Mouse (Mus musculus) C2C12 (cell line): ENCODE measurements around the gene Pla2g3. TPM values are rescaled to one million over a fixed set of nuclear protein-coding genes. Genes with fewer than 3 reads are reported as not detected.

Experiments used
- H3K27me3 ChIP-seq: one replicate; pipeline ENCODE4 v1.6.1; 2011; ENCODE audit not compliant: control insufficient read depth, insufficient read depth, insufficient read length
- H3K36me3 ChIP-seq: one replicate; pipeline ENCODE4 v1.6.1; 2011; ENCODE audit not compliant: control insufficient read depth, insufficient read depth
- H3K4me3 ChIP-seq: one replicate; pipeline ENCODE4 v1.5.1; 2011; ENCODE audit warnings: mild to moderate bottlenecking, control low read depth; ENCODE audit not compliant: poor library complexity, insufficient read depth, severe bottlenecking
- H3K79me2 ChIP-seq: one replicate; pipeline ENCODE4 v1.6.1; 2011; ENCODE audit not compliant: control insufficient read depth, insufficient read depth
- H3K79me3 ChIP-seq: one replicate; pipeline ENCODE4 v1.6.1; 2011; ENCODE audit warnings: low read depth, control low read depth
- H3ac ChIP-seq: one replicate; pipeline ENCODE3; 2011; ENCODE audit warnings: low read depth; ENCODE audit not compliant: control insufficient read depth, insufficient read length
- CEBPB ChIP-seq: IDR thresholded peaks from one replicate; pipeline ENCODE4 v1.6.1; 2011; ENCODE audit warnings: low read depth, mild to moderate bottlenecking, control low read depth, moderate library complexity
- CTCF ChIP-seq: IDR thresholded peaks from one replicate; pipeline ENCODE4 v1.5.1; 2011; ENCODE audit not compliant: control insufficient read depth, insufficient read depth, insufficient read length
- FOSL1 ChIP-seq: IDR thresholded peaks from one replicate; pipeline ENCODE4 v1.8.0; 2011; ENCODE audit warnings: mild to moderate bottlenecking, low read length; ENCODE audit not compliant: poor library complexity, insufficient read depth, severe bottlenecking
- MAX ChIP-seq: IDR thresholded peaks from one replicate; pipeline ENCODE4 v1.6.1; 2011; ENCODE audit warnings: mild to moderate bottlenecking, control low read depth
- MYOD1 ChIP-seq: IDR thresholded peaks from one replicate; pipeline ENCODE4 v1.6.1; 2011; ENCODE audit warnings: low read depth; ENCODE audit not compliant: control insufficient read depth, insufficient read length
- MYOG ChIP-seq: IDR thresholded peaks from one replicate; pipeline ENCODE4 v1.6.1; 2011; ENCODE audit not compliant: control insufficient read depth, insufficient read length; ENCODE audit errors: extremely low read depth
- USF1 ChIP-seq: IDR thresholded peaks from one replicate; pipeline ENCODE4 v1.6.1; 2011; ENCODE audit warnings: low read depth, mild to moderate bottlenecking, control low read depth, moderate library complexity
- polyA plus RNA-seq: library from polyadenylated mRNA; unstranded; fragments of >200 nt; fragmentation: generic; extraction: Trizol; gene quantifications from one replicate; pipeline ENCODE4 v1.2.1, GENCODE M21; 2012; ENCODE audit warnings: missing spikeins

The Pla2g3 gene
- polyA plus RNA-seq, 1 experiment, result 0.21 TPM

GRCm38 (mm10) chr11:3483980-3484642 is 4.0 kb upstream of the Pla2g3 start:
- Histone ChIP-seq H3K79me2 (no peaks in the 10 kb centered on the region), H3K36me3 (no peaks in the 10 kb centered on the region), H3ac (no peak overlapping the region), H3K79me3 (no peaks in the 10 kb centered on the region), H3K27me3 (no peaks in the 10 kb centered on the region), H3K4me3 (no peak overlapping the region)
- TF ChIP-seq MYOG, result no peak
- no peak for TF ChIP-seq FOSL1
- TF ChIP-seq CEBPB, result no peak

GRCm38 (mm10) chr11:3486349-3486748 is 1.7 kb upstream of the Pla2g3 start:
- Histone ChIP-seq H3K27me3 (no peaks in the 10 kb centered on the region), H3ac (no peak overlapping the region), H3K79me3 (no peaks in the 10 kb centered on the region), H3K36me3 (no peaks in the 10 kb centered on the region), H3K79me2 (no peaks in the 10 kb centered on the region), H3K4me3 (no peak overlapping the region)
- TF ChIP-seq FOSL1 (no peak), MYOD1 (no peak), CEBPB (no peak), MAX (no peak), CTCF (no peak), MYOG (no peak), USF1 (no peak)

- TF ChIP-seq USF1, result no peak
- no peak for TF ChIP-seq MAX
- TF ChIP-seq CTCF, result no peak
- no peak for TF ChIP-seq MYOG
- no peak for TF ChIP-seq CEBPB
- no peak for TF ChIP-seq MYOD1
- TF ChIP-seq FOSL1, result no peak
- H3K79me3 ChIP-seq, result no peaks in the 10 kb centered on the region
- no peak overlapping the region for H3ac ChIP-seq
Observed at GRCm38 (mm10) chr11:3489036-3489435, 952 bp downstream of the Pla2g3 start.

GRCm38 (mm10) chr11:3492748-3493147 is 4.7 kb downstream of the Pla2g3 start:
- Histone ChIP-seq H3K27me3 (peaks cover 4% of the 10 kb centered on the region), H3K79me3 (no peaks in the 10 kb centered on the region), H3ac (no peak overlapping the region), H3K4me3 (no peak overlapping the region), H3K36me3 (no peaks in the 10 kb centered on the region), H3K79me2 (no peaks in the 10 kb centered on the region)
- no peak for TF ChIP-seq MYOD1
- TF ChIP-seq CEBPB, result no peak
- no peak for TF ChIP-seq USF1
- TF ChIP-seq MYOG, result no peak
- no peak for TF ChIP-seq CTCF
- no peak for TF ChIP-seq MAX
- TF ChIP-seq FOSL1, result no peak

More at GRCm38 (mm10) chr11:3489036-3489435, 952 bp downstream of the Pla2g3 start:
- H3K79me2 ChIP-seq, result no peaks in the 10 kb centered on the region
- H3K4me3 ChIP-seq, result no peak overlapping the region
- peaks cover 4% of the 10 kb centered on the region for H3K27me3 ChIP-seq
- H3K36me3 ChIP-seq, result no peaks in the 10 kb centered on the region

GRCm38 (mm10) chr11:3494857-3495256 is 6.8 kb downstream of the Pla2g3 start:
- Histone ChIP-seq H3K36me3 (no peaks in the 10 kb centered on the region), H3K27me3 (peaks cover 4% of the 10 kb centered on the region), H3ac (no peak overlapping the region), H3K79me2 (no peaks in the 10 kb centered on the region), H3K4me3 (no peak overlapping the region), H3K79me3 (no peaks in the 10 kb centered on the region)
- TF ChIP-seq USF1 (no peak), MYOD1 (no peak), FOSL1 (no peak), CTCF (no peak), MAX (no peak), MYOG (no peak), CEBPB (no peak)

GRCm38 (mm10) chr11:3495496-3495895 is 7.4 kb downstream of the Pla2g3 start:
- Histone ChIP-seq H3ac (no peak overlapping the region), H3K27me3 (peaks cover 4% of the 10 kb centered on the region), H3K79me2 (no peaks in the 10 kb centered on the region), H3K4me3 (no peak overlapping the region), H3K79me3 (no peaks in the 10 kb centered on the region), H3K36me3 (no peaks in the 10 kb centered on the region)
- TF ChIP-seq CEBPB (no peak), FOSL1 (no peak), MYOG (no peak), CTCF (no peak), MYOD1 (no peak), MAX (no peak), USF1 (no peak)
